Mouse (Mus musculus) T-helper 2 cell (primary cell): ENCODE measurements around the gene Cyp3a44.
"Not testable (repeated sequence)": the region's sequence is repeated elsewhere in the genome, so short reads cannot be mapped to it uniquely, and the experiment has no call there.

ENCODE experiments used
- in situ Hi-C: fragments of 300-600 bp; cut with MboI, MseI; formaldehyde crosslinking; loops from one replicate; pipeline ENCODE4 v1.15.1; 2025; ENCODE audit warnings: high pct_unique_total_duplicates

Cyp3a44 gene

DNA sequence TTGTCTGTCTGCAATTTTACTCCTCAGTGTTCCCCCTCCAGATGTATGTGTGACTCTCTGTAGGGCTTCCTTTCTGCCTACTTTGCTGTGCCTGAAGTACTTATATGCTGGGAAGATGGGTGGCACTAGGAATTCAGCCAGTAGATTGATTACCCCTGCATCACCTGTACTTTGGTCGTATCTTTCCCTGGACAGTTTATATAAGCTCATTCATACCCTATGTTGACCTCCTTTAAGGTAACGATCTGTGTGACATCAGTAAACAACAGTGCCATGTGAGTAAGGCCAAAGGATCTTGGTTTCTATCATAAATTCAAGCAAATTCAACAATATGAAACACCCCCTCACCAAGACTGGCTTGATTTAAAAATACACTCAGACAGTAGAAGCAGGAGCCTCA lies at the start of gene Cyp3a44:
Cyp3a44 (minus strand) TSS at position 79 of the 400 bp plus-strand sequence.
- in situ Hi-C loops = not testable (repeated sequence)

DNA sequence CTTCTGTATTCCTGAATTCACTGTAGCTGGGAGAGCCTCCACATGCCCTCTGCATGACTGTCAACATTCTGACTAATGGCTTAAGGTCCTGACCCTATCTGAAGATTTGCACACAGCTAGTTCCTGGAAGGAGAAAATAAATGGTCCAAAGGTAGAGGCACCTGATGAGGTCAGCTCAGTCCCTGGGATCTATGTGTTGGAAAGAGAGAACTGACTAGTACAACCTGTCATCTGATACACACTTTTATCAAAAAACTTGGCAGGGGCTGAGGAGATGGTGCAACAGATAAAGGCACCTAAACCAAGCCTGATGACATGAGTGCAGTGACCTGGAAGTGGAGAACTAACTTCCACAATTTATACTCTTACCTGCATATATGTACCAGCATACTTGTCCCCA lies 5.4 kb downstream of the Cyp3a44 start:
- in situ Hi-C loops = not testable (repeated sequence)

DNA sequence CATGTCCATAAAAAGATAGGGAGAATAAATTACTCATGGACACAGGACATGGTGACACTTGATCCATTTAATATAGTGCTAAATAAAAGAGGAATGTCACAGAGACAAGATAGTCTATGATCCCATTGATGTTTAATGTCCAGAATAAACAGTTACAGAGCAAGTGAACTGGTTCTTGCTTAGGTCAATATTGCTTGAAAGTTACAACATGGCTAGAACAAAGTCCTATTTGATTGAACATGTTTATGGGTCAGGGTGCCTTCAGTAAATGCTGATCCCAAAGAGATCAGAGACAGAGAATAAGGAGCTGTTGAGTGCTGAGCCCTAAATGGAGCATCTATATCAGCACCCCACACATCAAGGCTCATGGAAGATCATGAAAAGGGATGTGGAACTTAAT lies 12.4 kb downstream of the Cyp3a44 start:
- in situ Hi-C loops = not testable (repeated sequence)

DNA sequence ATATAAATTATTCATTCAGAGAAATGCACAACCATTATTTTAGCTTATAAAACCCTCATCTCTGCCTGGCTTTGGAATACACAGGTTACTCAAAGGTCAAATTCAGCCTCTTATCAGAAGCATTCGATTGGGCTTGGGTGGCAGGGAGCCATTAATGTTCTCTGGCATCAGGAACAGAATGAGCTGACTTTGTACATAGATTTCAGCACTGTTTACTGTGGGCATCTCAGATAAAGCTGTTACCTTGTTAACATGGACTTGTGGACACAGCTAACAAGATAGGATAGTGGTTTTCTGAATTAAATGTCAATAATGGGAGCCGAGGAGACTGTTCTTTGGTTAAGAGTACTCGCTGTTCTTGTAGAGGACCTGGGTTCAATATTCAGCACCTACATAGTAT lies 68.2 kb downstream of the Cyp3a44 start:
- in situ Hi-C loops = not testable (repeated sequence)
